Mouse (Mus musculus) MEL-GATA-1-ER (cell line): Measurements from ENCODE around the gene Azi2.

Experiments used
- DNase-seq: peaks from one replicate; pipeline ENCODE4 v3.0.0-alpha.2; 2012; ENCODE audit warnings: low read depth; ENCODE audit errors: extremely low read depth

Azi2 gene

GRCm38 (mm10) chr9:118040218-118041021, at the start of gene Azi2:
Azi2 (plus strand) TSS chr9:118040499.
- DNase-seq: peak; percentile 96

GRCm38 (mm10) chr9:117996631-117997030, 43.7 kb upstream of the Azi2 start:
- DNase-seq: peak; percentile 87

GRCm38 (mm10) chr9:118001488-118001887, 38.8 kb upstream of the Azi2 start:
- peak; percentile 71 for DNase-seq

GRCm38 (mm10) chr9:118003218-118003886, 36.9 kb upstream of the Azi2 start:
- DNase-seq: no peak

- no peak for DNase-seq
These were observed 36.4 kb upstream of the Azi2 start for GRCm38 (mm10) chr9:118003937-118004336.

GRCm38 (mm10) chr9:118012928-118013327, 27.4 kb upstream of the Azi2 start:
- peak; percentile 85 for DNase-seq

GRCm38 (mm10) chr9:118024966-118025365, 15.3 kb upstream of the Azi2 start:
- DNase-seq: no peak

- no peak for DNase-seq
These were observed 10.8 kb upstream of the Azi2 start for GRCm38 (mm10) chr9:118029490-118029889.

GRCm38 (mm10) chr9:118030252-118030651, 10.0 kb upstream of the Azi2 start:
- DNase-seq: no peak

- DNase-seq: no peak
These were observed 8.6 kb upstream of the Azi2 start for GRCm38 (mm10) chr9:118031694-118032093.

GRCm38 (mm10) chr9:118034990-118035389, 5.3 kb upstream of the Azi2 start:
- no peak for DNase-seq

- DNase-seq: no peak
These were observed 712 bp downstream of the Azi2 start for GRCm38 (mm10) chr9:118041022-118041400.

GRCm38 (mm10) chr9:118041646-118042045, 1.3 kb downstream of the Azi2 start:
- no peak for DNase-seq

- no peak for DNase-seq
These were observed 2.4 kb downstream of the Azi2 start for GRCm38 (mm10) chr9:118042738-118043137.

- no peak for DNase-seq
These were observed 3.3 kb downstream of the Azi2 start for GRCm38 (mm10) chr9:118043581-118043980.

- DNase-seq: no peak
These were observed 4.8 kb downstream of the Azi2 start for GRCm38 (mm10) chr9:118045011-118045533.

- DNase-seq: no peak
These were observed 13.0 kb downstream of the Azi2 start for GRCm38 (mm10) chr9:118053286-118053685.

GRCm38 (mm10) chr9:118059101-118059500, 18.8 kb downstream of the Azi2 start:
- no peak for DNase-seq

- DNase-seq: no peak
These were observed 30.1 kb downstream of the Azi2 start for GRCm38 (mm10) chr9:118070442-118070841.

- DNase-seq: peak; percentile 50
These were observed 31.0 kb downstream of the Azi2 start for GRCm38 (mm10) chr9:118071337-118071736.

GRCm38 (mm10) chr9:118072101-118072500, 31.8 kb downstream of the Azi2 start:
- peak; percentile 64 for DNase-seq

GRCm38 (mm10) chr9:118073358-118073757, 33.1 kb downstream of the Azi2 start:
- no peak for DNase-seq
